Mouse (Mus musculus): ENCODE data around the gene Fzd10.

Gene Fzd10

GRCm38 (mm10) chr5:128600072-128601021 lies at the start of gene Fzd10:
Fzd10 (plus strand) TSS chr5:128600844.
- peak; percentile 63 for DNase-seq

- no peak for DNase-seq
These were observed 49.2 kb upstream of the Fzd10 start for GRCm38 (mm10) chr5:128551448-128551847.

GRCm38 (mm10) chr5:128552136-128552890 lies 48.3 kb upstream of the Fzd10 start:
- no peak for DNase-seq

GRCm38 (mm10) chr5:128558126-128558525 lies 42.5 kb upstream of the Fzd10 start:
- no peak for DNase-seq

- no peak for DNase-seq
These were observed 33.3 kb upstream of the Fzd10 start for GRCm38 (mm10) chr5:128567313-128567712.

- DNase-seq: no peak
These were observed 31.7 kb upstream of the Fzd10 start for GRCm38 (mm10) chr5:128568970-128569369.

- no peak for DNase-seq
These were observed 30.6 kb upstream of the Fzd10 start for GRCm38 (mm10) chr5:128570091-128570490.

- DNase-seq: no peak
These were observed 29.8 kb upstream of the Fzd10 start for GRCm38 (mm10) chr5:128570848-128571247.

GRCm38 (mm10) chr5:128571706-128572105 lies 28.9 kb upstream of the Fzd10 start:
- no peak for DNase-seq

GRCm38 (mm10) chr5:128575997-128576579 lies 24.6 kb upstream of the Fzd10 start:
- peak; percentile 15 for DNase-seq

- no peak for DNase-seq
These were observed 21.5 kb upstream of the Fzd10 start for GRCm38 (mm10) chr5:128579047-128579650.

- no peak for DNase-seq
These were observed 19.7 kb upstream of the Fzd10 start for GRCm38 (mm10) chr5:128580931-128581330.

- no peak for DNase-seq
These were observed 19.1 kb upstream of the Fzd10 start for GRCm38 (mm10) chr5:128581516-128581921.

- DNase-seq: no peak
These were observed 11.4 kb upstream of the Fzd10 start for GRCm38 (mm10) chr5:128589231-128589630.

- DNase-seq: no peak
These were observed 7.2 kb upstream of the Fzd10 start for GRCm38 (mm10) chr5:128593446-128593845.

- DNase-seq: no peak
These were observed 3.8 kb upstream of the Fzd10 start for GRCm38 (mm10) chr5:128596813-128597212.

GRCm38 (mm10) chr5:128597381-128597780 lies 3.3 kb upstream of the Fzd10 start:
- DNase-seq: no peak

- DNase-seq: no peak
These were observed 2.4 kb upstream of the Fzd10 start for GRCm38 (mm10) chr5:128598191-128598720.

- DNase-seq: no peak
These were observed 1.8 kb upstream of the Fzd10 start for GRCm38 (mm10) chr5:128598760-128599364.

GRCm38 (mm10) chr5:128599365-128600071 lies 1.1 kb upstream of the Fzd10 start:
- DNase-seq: no peak
